Mouse (Mus musculus) C2C12 (cell line): Measurements from ENCODE around the gene B4galnt1.

Source experiments
- CTCF ChIP-seq: IDR thresholded peaks from one replicate; pipeline ENCODE4 v1.5.1; 2011; ENCODE audit not compliant: control insufficient read depth, insufficient read depth, insufficient read length
- FOSL1 ChIP-seq: IDR thresholded peaks from one replicate; pipeline ENCODE4 v1.8.0; 2011; ENCODE audit warnings: mild to moderate bottlenecking, low read length; ENCODE audit not compliant: poor library complexity, insufficient read depth, severe bottlenecking

- TF ChIP-seq CTCF (no peak), FOSL1 (no peak)
Measured at GRCm38 (mm10) chr10:127189651-127190381, 24.8 kb downstream of the B4galnt1 start, which contains the start of gene Arhgef25.
